Mouse (Mus musculus) kidney, embryonic 14.5 days (tissue): ENCODE results near the gene Vhl. TPM values are rescaled to one million over a fixed set of nuclear protein-coding genes. Genes with fewer than 3 reads are reported as not detected.

Experiments
- ATAC-seq: fragments of 200-750 bp; cut with Nextera tagmentation; 2 replicates; pipeline ENCODE4 v1.8.0; 2017; ENCODE audit warnings: moderate number of reproducible peaks, mild to moderate bottlenecking, moderate TSS enrichment, moderate library complexity; ENCODE audit not compliant: low FRiP score, low TSS enrichment
- H3K27ac ChIP-seq: fragments of 300-500 bp; sonication (generic); 2 replicates; pipeline ENCODE4 v1.5.1; 2014; ENCODE audit warnings: low read depth, mild to moderate bottlenecking, low read length, moderate library complexity, mixed read lengths
- H3K27me3 ChIP-seq: fragments of 300-500 bp; sonication (generic); 2 replicates; pipeline ENCODE4 v1.6.1; 2014; ENCODE audit warnings: mild to moderate bottlenecking, low read length; ENCODE audit not compliant: control insufficient read depth, insufficient read depth
- H3K36me3 ChIP-seq: fragments of 300-500 bp; sonication (generic); 2 replicates; pipeline ENCODE4 v1.6.1; 2014; ENCODE audit warnings: low read length, mixed read lengths; ENCODE audit not compliant: control insufficient read depth, insufficient read depth
- H3K4me1 ChIP-seq: fragments of 300-500 bp; sonication (generic); 2 replicates; pipeline ENCODE4 v1.6.1; 2014; ENCODE audit warnings: low read length, mixed read lengths; ENCODE audit not compliant: control insufficient read depth, insufficient read depth
- H3K4me2 ChIP-seq: fragments of 300-500 bp; sonication (generic); replicated peaks from 2 replicates; pipeline ENCODE4 v1.6.1; 2014; ENCODE audit warnings: low read depth, mild to moderate bottlenecking, low read length
- H3K4me3 ChIP-seq: fragments of 300-500 bp; sonication (generic); 2 replicates; pipeline ENCODE4 v1.5.1; 2014; ENCODE audit warnings: mild to moderate bottlenecking, low read length
- H3K9ac ChIP-seq: fragments of 300-500 bp; sonication (generic); 2 replicates; pipeline ENCODE4 v1.6.1; 2014; ENCODE audit warnings: low read depth, mild to moderate bottlenecking, low read length, moderate library complexity
- H3K9me3 ChIP-seq: fragments of 300-500 bp; sonication (generic); 2 replicates; pipeline ENCODE4 v1.6.1; 2016; ENCODE audit warnings: low read length; ENCODE audit not compliant: control insufficient read depth
- WGBS: fragments of 180-500 bp; shearing (Covaris S2); extraction: QIAGEN DNeasy Blood & Tissue Kit; methylation state at CpG from one replicate; pipeline ENCODE4 v1.1.7; 2014; 5-methylcytosine and 5-hydroxymethylcytosine counted together
- polyA plus RNA-seq: library from polyadenylated mRNA; unstranded; fragments of >200 nt; fragmentation: Nextera tagmentation; extraction: Ambion mirVana; gene quantifications from 2 replicates; pipeline ENCODE4 v1.2.1, GENCODE M21; 2014

Gene Vhl
- polyA plus RNA-seq, 1 experiment from 2014 or later: 40.7 TPM

- H3K4me1 ChIP-seq: 0 out of 2 replicates have a peak, but pooled peaks cover 6% of the 10 kb centered on the region
- no peaks in the 10 kb centered on the region for H3K27me3 ChIP-seq
- H3K36me3 ChIP-seq: no peaks in the 10 kb centered on the region
- H3K9me3 ChIP-seq: no peaks in the 10 kb centered on the region
- no peak overlapping the region for H3K4me2 ChIP-seq
- ATAC-seq: no peak
- 25% methylated on average over 14 of the region's 14 CpGs for WGBS
- H3K9ac ChIP-seq: no peak overlapping the region
- H3K27ac ChIP-seq: no peak overlapping the region
- H3K4me3 ChIP-seq: no peak overlapping the region
Measured at GRCm38 (mm10) chr6:113677070-113677734, 53.4 kb downstream of the Vhl start.

DNA sequence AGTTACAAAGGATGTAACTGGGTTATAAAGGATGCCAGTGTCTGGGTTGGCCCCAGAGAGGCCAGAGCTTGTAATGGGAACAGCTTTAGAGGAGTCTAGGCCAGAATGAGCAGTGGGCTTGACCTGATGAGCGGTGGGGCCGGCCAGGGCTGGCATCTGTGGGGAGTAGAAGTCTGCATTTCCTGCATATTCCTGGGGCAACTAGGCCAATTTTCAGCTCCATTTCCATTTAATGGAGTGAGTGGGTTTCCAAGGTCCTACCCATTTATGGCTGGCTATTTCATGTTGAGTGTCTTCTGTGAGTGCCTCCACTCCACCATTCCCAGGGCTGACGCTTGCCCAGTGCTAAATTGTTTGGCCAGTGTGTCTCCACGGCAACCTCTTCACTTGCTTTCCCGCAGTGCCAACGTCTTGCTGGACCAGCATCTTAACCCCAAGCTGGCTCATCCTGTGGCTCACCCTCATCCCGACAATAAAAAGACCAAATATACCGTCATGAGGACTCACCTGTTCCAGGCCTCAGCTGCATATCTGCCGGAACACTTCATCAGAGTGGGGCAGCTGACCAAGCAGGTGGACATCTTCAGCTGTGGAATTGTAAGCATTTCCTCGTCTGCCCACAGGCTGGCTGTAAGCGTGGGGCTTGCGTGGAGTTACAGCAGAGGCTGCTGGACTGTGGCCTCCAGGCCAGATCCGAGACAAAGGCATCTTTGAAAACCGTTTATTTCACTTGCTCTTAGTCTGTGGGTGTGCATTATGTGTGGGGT, 54.7 kb downstream of the Vhl start:
- Histone ChIP-seq H3K4me2 (no peak overlapping the region), H3K9ac (no peak overlapping the region), H3K36me3 (no peaks in the 10 kb centered on the region), H3K27ac (no peak overlapping the region), H3K4me3 (no peak overlapping the region), H3K27me3 (no peaks in the 10 kb centered on the region), H3K4me1 (0 out of 2 replicates have a peak, but pooled peaks cover 6% of the 10 kb centered on the region), H3K9me3 (no peaks in the 10 kb centered on the region)
- ATAC-seq: no peak
- WGBS: 82% methylated on average over 14 of the region's 14 CpGs

DNA sequence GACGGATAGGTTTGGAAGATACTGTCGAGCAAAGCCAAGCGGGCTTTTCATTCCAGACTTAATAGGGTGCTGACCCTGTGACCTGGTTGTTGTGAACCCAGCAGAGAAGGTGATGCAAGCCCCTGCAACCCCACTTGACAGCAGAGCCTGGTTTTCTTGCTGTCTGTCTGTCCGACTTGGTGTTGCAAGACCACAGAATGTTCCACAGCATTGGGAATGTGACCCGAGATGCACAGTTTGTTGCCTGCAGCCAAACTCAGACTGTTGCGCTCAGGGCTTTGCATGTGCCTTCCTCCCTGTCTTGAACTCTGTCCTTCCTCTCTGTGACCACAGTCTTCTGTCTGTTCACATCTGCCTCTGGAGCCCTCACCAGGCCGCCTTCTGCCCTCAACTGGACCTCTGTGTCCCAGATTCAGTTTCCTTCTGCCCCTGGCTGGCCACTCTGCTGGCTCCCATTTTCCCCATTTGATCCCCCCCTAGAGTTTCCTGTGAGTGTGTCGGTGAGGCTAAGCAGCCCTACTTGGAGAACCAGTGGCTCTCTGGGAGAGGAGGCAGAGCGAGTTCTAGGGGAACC, 56.3 kb downstream of the Vhl start:
- no peak overlapping the region for H3K4me3 ChIP-seq
- H3K36me3 ChIP-seq: no peaks in the 10 kb centered on the region
- no peaks in the 10 kb centered on the region for H3K27me3 ChIP-seq
- H3K9ac ChIP-seq: no peak overlapping the region
- 85% methylated on average over 9 of the region's 9 CpGs for WGBS
- ATAC-seq: no peak
- H3K9me3 ChIP-seq: no peaks in the 10 kb centered on the region
- 0 out of 2 replicates have a peak, but pooled peaks cover 6% of the 10 kb centered on the region for H3K4me1 ChIP-seq
- no peak overlapping the region for H3K4me2 ChIP-seq
- H3K27ac ChIP-seq: no peak overlapping the region

Other genes with a start within 250 kb of the Vhl start
- gene Tada3, start 246.1 kb upstream of the Vhl start, polyA plus RNA-seq: 59.9 and 65.8 TPM in 2 replicates
- gene Arpc4, start 245.8 kb upstream of the Vhl start, polyA plus RNA-seq: 230 and 351 TPM in 2 replicates
- gene Ttll3, start 234.7 kb upstream of the Vhl start, polyA plus RNA-seq: 2.0 and 2.4 TPM in 2 replicates
- 29.0 and 30.5 TPM in 2 replicates for gene Rpusd3, start 204.6 kb upstream of the Vhl start, polyA plus RNA-seq
- not detected in 2 replicates for gene Cidec, start 188.2 kb upstream of the Vhl start, polyA plus RNA-seq
- 95.9 and 103 TPM in 2 replicates for gene Jagn1, start 181.4 kb upstream of the Vhl start, polyA plus RNA-seq
- 3.5 and 6.1 TPM in 2 replicates for gene Il17re, start 165.5 kb upstream of the Vhl start, polyA plus RNA-seq
- gene Il17rc, start 152.5 kb upstream of the Vhl start, polyA plus RNA-seq: 9.3 and 9.5 TPM in 2 replicates
- gene Creld1, start 140.7 kb upstream of the Vhl start, polyA plus RNA-seq: 22.9 and 25.4 TPM in 2 replicates
- gene Prrt3, start 122.0 kb upstream of the Vhl start, polyA plus RNA-seq: 0.73 and 1.6 TPM in 2 replicates
- gene Emc3, start 92.3 kb upstream of the Vhl start, polyA plus RNA-seq: 81.3 and 98.0 TPM in 2 replicates
- gene Fancd2, start 92.3 kb upstream of the Vhl start, polyA plus RNA-seq: 12.0 and 16.1 TPM in 2 replicates
- gene Fancd2os, start 23.2 kb upstream of the Vhl start, polyA plus RNA-seq: 0.28 and 1.0 TPM in 2 replicates
- gene Brk1, start 19.2 kb upstream of the Vhl start, polyA plus RNA-seq: 233 and 273 TPM in 2 replicates
- 1.9 and 2.6 TPM in 2 replicates for gene Irak2, start 14.5 kb downstream of the Vhl start, polyA plus RNA-seq
- gene Tatdn2, start 73.1 kb downstream of the Vhl start, polyA plus RNA-seq: 0.93 and 1.9 TPM in 2 replicates
- 0.37 and 0.60 TPM in 2 replicates for gene Ghrl, start 95.9 kb downstream of the Vhl start, polyA plus RNA-seq
- gene Sec13, start 116.8 kb downstream of the Vhl start, polyA plus RNA-seq: 286 and 297 TPM in 2 replicates